Mouse (Mus musculus) right cerebral cortex, postnatal 36 days (tissue): ENCODE measurements around the gene Tsc22d1.

Experiments used
- DNase-seq, 2 experiments: peaks; one replicate each; pipeline ENCODE4 v3.0.0; 2022; ENCODE audit warnings: low spot score in 2 of 2, mixed read lengths in 1 of 2

Tsc22d1 gene

DNA sequence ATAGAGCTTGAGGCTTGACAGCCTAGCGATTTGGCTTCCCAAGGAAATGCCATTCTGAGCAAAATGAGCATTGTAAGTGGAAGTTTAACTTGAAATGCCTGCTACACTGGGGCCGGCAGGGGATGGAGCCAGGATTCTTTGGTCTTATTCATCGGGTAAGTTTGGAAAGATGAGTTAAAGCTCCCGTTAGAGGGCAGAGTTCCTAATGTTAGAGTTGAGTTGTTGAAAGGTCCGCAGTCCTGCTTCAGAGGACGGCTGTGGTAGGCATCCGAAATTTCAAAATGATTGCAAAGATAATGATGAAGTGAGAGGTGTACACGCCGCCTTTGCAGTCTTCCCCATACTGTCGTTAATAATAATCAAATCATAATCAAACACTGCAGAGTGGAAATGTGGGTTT is 27.4 kb downstream of the Tsc22d1 start:
- DNase-seq: no peak

DNA sequence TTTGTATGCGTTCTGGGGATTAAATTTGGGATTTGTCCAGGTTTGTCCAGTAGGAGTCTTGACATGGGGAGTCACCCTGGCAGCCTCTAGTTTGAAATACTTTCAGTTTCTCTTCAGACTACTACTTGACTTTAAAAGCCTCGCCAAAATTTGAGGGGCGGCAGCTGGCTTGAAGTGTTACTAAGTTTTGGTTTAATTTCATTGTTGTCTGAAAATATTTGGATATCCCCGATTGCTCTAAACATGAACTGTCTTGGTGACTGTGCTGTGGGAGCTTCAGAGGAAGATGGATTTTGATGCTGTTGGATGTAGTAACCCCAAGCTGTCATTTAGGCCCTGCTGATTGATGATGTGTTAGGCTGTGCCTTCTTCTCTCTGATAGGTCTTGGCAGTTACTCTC is 34.2 kb downstream of the Tsc22d1 start:
- DNase-seq: no peak

DNA sequence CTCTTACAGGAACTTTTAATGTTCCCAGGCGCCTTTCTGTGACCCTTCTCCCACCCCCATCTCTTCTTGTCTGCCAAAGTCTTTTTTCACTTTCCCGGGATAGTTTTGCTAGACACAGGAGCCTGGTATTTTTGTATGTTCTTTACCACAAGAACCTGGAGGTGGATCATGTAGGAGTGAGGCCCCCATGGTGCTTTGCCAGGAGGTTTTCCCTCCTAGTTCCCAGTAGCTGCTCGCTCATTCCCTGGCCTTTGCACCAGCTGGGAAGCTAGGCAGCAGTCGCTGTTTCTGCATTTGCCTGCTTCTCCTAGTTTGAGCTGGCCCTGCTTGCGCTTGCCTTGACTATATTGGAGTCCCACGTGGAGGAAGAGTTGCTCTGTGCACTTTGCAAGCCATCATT is 36.2 kb downstream of the Tsc22d1 start:
- peak in 1 of 2 experiments; percentile 39 for DNase-seq

DNA sequence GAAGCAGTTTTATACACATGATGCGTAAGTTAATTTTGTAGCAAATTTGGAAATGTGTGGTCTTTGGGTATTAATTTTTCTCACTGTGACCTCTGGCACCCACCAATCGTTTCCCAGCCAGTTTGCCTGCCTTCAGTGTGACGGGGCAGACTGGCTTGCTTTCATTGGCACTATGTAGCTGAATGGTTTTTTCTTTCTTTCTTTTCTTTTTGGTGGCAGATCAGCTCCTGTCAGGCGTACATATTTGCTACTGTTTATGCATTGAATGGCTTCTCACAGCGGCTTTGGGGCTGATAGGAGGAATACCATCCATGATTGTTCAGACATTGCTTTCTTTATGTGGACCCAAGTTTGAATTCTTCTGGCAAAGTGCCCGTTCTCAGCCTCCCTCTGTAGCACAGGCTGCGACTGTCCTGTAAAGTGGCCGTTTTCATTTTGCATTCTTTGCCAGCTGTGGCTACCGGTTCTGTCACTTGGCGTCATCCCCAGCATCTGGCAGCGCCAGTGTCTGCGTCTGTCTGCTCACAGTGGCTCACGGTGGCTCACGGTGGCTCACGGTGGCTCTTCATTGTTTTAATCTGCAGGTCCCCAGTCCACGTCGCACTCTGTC is 38.1 kb downstream of the Tsc22d1 start:
- DNase-seq: no peak

DNA sequence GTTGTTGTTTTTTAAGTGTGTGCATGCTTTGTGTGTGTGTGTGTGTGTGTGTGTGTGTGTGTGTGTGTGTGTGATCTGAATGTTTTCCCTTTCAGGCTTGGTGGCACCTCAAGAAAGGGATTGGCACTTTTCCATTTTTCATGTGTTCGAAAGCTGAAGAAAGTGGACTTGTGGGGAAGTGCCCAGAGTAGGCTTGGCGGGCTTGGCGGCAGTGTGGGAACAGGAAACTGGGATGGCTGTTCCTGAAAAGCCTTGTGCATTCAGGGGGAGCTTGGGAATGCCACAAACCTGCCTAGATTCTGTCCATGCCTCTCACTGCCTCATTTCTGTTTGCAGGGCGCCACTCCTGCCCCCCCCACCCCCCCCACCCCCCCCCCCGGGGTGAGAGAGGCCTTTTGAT is 39.9 kb downstream of the Tsc22d1 start:
- no peak for DNase-seq

DNA sequence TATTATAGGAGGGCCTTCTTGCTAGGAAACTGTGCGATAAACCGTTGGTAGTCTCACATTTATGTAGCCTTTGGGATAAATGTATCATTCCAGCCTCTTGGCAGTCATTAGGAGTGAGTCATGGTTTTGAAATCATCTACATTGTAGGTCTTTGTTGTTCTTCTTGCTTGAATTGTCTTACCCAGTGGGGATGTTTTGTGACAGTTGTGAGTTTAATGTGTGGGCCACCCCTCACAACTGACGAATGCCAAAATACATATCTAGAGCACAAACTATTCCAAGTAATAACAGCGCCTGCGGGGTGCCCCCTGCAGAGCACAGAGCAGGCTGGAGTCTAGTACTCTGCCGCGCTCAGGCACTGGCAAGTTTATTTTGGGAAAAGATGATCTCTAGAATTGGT is 40.4 kb downstream of the Tsc22d1 start:
- DNase-seq: no peak

DNA sequence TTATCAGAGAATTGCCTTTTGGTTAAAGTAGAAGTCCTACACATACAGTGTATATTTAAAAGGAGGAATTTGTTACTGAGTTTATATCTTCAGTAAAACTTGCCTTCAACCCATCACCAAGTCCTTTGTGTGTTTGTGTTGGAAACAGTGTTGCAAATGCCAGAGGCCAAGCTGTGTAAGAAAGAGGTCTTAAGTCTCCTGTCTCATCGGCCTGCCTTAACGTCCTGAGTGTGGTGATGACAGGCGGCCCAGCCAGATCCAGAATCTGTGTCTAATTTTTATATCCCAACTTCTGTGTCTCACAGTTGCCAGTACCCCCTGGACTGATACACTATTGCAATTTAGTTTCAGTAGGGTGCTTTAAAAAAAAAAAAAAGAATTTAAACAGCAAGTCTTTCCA is 42.9 kb downstream of the Tsc22d1 start:
- DNase-seq: no peak

DNA sequence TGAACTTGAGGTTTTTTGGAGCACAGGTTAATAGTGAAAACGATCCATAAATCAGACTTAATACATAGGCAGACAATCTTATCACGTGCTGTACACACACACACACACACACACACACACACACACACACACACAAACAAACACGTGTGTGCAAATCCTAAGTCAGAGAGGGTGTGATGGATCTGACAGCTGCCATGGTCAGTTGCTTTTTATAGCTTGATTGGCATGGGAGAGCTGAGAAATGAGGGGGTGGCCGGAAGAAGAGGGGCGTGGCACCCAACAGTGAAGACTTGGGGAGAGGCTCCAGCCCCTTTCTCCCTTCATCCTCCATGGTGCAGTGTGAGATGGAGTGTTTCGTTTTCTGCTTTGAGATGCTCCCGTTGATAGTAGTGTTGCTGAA is 45.4 kb downstream of the Tsc22d1 start:
- no peak for DNase-seq

DNA sequence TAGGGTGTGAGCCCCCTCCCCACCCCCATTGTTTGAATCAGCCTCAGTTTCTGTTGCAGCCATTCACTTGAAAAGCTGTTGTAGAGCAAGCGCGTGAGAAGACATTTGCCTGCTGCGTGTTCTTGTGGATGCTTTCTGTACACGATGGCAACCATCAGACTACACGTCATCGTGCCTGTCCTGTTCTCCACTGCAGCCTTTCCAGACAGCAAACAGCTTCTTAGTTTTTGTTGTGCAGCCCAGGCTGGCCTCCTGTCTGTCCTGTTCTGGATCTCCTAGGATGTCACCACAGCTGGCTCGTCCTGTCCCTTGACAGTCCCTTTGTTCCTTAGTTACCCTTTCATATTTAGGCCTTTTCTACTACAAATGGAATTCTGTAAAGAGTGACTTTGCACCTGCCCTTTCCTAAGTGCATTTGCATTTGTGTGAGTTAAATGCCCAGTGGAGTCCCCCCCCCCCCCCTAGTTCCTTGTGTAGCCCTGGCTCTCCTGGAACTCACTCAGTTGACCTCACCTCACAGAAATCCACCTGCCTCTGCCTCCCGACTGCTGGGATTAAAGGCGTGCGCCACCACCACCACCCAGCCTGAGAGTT is 46.5 kb downstream of the Tsc22d1 start:
- no peak for DNase-seq

DNA sequence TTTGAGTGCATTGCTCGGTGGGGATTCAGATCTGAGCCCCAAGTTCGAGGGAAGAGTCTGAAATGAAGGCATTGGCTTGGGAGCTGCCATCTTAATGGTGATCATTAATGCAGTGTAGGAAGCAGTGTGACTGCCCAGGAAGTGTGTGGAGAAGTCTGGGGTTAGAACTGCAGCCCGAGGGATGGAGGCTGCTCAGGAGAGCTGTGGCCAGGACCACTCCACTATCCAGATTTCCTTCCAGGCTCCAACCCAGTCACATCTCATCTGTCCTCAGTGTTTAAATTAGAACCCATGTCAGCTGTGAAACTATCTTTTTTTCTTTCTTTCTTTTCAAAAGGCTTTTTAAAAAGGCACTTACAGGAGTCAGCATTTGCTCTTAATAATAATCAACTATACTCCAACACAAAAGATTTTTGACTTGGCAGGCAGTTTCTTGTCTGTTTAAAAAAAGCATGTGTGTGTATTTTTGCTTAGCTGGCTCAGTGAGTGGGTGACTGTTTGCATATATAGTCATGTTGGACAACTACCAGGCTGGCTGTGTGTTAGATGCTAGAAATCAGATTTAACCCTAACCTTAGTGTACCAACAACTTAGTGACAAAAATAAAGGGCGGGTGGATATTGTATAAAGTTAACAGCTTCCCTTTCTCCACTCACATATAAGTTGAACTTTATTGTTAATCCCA is 48.8 kb downstream of the Tsc22d1 start:
- DNase-seq: no peak

DNA sequence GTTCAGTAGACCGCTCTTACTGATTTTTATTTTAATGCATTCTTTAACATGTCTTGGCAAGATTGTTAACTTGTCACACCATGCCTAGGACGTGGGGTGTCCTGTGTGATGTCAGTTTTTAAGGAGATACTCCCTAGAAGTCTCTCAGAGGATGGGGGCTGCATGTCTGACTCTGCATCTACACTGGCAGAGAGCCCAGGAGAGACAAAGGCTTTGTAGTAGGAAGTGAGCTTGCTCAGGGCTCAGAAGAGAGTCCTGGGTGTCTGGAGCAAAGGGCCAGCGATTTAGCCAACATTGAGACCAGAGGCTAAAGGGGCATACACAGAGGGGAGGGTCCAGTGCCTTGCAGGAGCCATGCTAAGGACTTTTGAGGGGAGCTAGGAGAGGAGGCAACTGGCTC is 50.2 kb downstream of the Tsc22d1 start:
- no peak for DNase-seq

DNA sequence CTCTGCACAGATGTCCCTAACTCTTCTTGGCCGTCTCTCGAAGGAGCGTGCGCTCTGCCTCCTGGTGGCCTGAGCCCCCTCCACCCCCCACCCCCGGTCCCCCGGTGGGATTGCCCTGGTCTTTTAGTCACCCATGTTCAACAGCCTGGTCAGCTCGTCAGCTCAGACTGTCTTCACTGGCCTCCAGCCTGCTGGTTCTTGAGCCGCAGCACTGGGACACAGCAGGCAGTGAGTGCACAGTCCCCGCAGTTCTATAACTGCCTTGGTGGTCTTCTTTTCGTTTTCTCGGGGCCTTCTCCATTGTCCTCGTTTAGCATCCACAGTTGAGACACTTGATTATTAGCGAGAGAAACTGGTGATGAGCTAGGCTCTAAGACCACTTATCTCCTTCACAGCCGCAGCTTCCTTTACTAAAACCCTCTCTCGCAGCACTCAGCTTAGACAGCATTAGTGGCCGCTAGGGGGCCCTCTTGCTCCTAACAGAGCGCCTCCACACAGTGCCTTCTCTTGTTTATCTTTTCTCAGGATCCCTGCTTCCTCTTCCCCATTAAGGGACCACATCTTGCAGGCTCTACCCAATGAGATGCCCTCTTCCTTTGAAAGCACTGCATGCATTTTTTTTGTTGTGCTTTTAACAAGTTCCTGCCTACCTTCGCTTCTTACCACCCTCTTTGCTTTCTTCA is 52.0 kb downstream of the Tsc22d1 start:
- peak; percentile 39 to 45 for DNase-seq

DNA sequence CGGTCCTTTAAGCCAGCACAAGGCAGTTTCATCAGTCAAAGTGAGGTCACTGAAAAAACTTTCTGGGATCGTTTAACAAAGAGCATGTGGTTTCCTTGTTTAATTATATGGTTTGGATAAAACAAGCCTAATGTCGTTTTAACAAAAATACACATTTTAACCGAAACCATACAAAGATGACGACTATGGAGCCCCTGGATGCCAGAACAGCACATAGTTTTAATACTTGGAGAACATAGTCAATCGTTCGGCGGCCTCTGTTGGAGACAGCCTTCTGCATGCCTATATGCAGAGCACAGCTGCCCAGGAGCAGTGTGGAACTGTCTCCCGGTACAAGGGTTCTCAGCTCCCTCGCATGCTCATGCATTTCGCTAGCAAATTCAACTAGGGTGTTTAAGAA is 53.2 kb downstream of the Tsc22d1 start:
- DNase-seq: no peak

DNA sequence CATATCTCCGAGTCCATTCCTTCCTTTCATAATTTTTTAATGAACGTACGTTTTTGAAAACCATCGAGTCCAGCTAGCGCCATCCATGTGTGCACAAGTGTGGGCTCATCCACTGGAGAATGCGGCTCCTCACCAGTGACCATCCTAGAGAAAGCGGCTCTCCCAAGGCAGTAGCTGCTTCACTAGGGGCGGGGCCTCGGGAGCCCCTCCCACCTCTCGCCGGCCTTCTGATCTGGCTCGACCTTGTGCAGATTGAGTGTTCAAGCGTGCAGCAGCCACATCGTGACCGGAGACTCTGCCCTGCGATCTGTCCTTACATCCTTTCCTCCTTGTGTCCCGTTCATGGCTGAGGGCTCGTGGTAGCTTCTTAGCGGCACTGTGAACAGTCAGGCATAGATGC is 56.5 kb downstream of the Tsc22d1 start:
- DNase-seq: no peak

DNA sequence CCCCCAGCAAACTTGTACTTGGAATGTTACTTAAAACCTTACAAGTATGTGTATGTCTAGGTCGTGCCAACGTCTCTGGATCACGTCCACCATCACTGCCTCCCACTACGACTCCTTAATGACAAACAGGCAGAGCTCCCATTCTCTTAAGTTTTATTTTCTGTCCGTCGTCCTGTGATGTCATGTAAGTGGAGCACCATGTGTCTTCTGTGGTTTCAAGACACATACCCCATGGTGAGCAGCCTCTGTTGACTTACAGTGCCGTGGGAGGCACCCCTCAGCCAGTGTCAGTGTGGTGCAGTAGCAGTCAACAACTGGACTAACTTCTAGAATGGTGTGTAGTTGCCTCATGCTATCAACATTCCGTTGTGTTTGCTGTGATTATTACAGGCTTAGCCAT is 57.7 kb downstream of the Tsc22d1 start:
- DNase-seq: no peak

DNA sequence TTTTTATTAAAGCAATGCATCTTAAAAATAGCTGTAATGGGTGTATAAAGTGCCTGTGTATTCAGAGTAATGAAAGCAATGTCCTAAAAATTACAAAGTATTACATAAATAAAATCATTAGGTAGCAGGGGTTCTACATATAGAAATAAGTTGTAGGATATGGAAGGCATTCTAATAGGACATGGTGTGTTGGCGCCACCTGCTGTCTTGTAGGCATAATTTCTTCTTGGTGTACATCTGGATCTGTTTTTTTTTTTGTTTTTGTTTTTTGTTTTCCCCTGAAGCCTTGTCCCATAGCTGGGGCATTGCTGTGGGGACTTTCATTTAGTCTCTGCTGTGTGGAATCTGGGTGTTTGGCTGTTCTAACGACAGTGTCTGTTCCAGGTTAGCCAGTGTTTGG is 58.6 kb downstream of the Tsc22d1 start:
- peak in 1 of 2 experiments; percentile 49 for DNase-seq

DNA sequence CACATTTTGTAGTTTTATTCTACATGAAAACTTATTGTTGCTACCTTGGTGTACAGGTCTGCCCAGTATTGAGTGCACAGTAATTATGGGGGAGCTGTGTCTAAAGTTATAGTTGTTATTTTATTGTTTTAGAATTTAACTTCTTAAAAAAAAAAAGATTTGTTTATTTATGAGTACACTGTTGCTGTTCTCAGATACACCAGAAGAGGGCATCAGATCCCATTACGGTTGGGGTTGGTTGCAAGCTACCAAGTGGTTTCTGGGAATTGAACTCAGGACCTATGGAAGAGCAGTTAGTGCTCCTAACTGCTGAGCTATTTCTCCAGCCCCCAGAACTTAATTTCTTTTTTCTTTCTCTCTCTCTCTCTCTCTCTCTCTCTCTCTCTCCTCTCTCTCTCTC is 59.4 kb downstream of the Tsc22d1 start:
- DNase-seq: no peak

DNA sequence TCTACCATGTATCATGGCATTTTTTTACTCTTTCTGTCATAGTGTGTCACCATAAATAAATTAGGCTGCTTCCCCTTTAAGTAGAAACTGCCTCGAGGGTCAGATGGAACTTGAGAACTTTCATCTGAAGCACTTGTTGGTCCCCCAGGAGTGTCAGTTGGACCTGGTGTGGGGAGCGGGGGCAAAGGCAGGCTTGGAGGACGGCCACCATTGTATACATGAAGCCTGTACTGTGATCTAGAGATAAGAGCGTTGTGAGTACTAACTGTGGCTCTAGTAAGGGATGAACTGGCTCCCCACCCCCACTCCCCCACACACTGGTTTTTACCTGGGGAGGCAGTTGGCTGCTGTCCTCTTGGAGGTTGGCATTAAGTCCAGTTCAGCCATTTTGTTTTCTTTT is 62.0 kb downstream of the Tsc22d1 start:
- DNase-seq: no peak

DNA sequence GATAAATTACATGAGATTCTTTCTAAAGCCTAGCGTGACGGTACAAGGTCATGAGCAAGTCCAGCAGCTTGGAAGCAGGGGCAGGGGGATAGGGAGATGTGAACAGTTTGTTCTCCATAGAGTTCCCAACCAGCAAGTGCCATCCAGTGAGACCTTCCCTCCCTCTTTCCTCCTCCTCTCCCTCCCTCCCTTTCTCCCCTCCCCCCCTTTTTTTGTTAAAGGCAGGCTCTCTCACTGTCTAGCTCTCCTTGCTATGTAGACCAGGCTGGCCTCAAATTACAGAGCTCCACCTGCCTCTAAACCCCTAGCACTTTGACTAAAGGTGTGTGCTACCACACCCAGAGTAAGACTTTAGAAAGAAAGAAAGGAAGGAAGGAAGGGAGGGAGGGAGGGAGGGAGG is 63.3 kb downstream of the Tsc22d1 start:
- no peak for DNase-seq

DNA sequence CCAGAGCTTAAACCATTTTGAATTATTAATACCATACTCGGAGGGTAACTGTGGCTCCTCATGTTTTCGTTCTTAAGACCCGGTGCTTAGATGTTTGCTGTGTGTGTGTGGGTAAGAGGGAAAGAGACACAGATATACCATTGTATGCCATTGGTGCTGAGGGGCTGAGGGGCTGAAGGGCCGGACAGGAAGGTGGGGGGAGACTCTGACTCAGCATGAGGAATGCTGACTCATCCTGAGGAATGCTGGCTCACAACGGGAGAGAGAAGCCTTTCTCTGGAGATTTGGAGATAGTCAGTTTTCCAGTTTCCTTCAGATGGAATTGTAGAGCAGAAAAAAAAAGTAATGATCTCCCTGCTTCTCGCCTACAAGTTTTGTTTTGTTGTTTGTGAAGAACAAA is 63.9 kb downstream of the Tsc22d1 start:
- no peak for DNase-seq

DNA sequence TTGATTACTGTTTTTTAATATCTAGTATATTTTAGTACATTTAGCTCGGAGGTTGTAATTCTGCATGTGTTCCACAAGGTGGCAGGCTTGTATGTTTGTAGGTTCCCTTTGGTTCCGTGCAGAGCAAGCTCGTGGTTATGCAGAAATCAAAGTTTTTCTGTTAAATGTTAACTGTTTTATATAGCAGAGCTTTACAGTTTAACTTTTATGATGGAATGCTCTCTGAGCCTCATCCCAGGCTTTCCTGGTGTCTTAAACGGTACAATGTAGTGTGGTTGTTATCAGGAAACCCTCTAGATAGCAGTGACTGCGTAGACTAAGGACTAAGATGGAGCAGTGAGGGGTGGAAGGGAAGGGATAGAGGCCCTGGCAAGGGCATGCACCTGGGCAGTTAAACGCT is 65.1 kb downstream of the Tsc22d1 start:
- no peak for DNase-seq

DNA sequence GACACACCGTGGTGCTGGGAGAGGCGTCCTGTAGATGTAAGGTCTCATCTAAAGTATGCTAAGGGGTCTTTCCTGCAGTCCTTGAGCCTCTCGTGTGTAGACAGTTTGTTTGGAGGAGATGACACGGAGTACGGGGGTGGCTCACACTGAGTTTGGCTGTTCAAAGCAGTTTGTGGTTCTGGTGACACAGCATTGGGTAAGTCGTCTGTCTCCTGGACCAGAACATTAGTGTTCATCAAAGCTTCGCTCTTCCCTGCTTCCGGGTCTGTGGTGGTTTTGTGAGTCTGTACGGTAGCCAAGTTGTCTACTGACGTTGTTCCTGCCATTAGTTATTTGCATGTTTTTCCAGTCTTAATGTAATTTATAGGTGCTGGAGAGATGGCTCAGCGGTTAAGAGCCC is 65.7 kb downstream of the Tsc22d1 start:
- no peak for DNase-seq

DNA sequence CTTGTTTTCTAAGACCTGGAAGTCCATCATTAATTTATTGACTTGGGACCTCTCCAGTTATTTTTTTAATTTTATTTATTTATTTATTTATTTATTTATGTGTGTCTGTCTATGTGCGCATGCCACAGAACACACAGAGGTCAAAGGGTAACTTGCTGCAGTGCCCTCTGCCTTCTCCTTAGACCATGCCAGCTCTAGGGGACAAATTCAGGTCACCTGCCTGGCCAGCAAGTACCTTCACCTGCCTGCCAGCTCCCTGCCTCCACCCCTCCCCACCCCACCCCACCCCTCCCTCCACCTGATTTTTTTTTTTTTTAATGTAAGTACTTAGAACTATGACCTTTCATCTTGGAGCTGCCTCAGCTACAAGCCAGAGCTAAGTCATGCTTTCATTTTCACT is 68.9 kb downstream of the Tsc22d1 start:
- no peak for DNase-seq
